Mouse (Mus musculus): ENCODE measurements around the gene Olfr1231.

GRCm38 (mm10) chr2:89342298-89342697 lies 35.4 kb upstream of the Olfr1231 start, which contains the start of gene Olfr1233:
- TF ChIP-seq CTCF (IDR thresholded peaks at IDR 0.05; ENCODE audit: borderline replicate concordance, insufficient read depth, low read depth, low read length) (no peak), POLR2A (IDR thresholded peaks at IDR 0.05; ENCODE audit: borderline replicate concordance, insufficient read depth, low read length) (no peak)
